Mouse (Mus musculus) CH12F3 (cell line): ENCODE data around the gene Agfg1.

Experiments used
- in situ Hi-C: fragments of 300-500 bp; cut with MboI; formaldehyde crosslinking; loops from 2 replicates; pipeline ENCODE4 v1.14.3; 2020; ENCODE audit warnings: low sequenced_read_pairs

Gene Agfg1

GRCm38 (mm10) chr1:82821846-82822245 lies 17.4 kb upstream of the Agfg1 start:
- in situ Hi-C loops: no loop called here

GRCm38 (mm10) chr1:82824147-82824546 lies 15.1 kb upstream of the Agfg1 start:
- in situ Hi-C loops: no loop called here

- in situ Hi-C loops: no loop called here
These were observed 14.0 kb upstream of the Agfg1 start for GRCm38 (mm10) chr1:82825256-82825655.

- in situ Hi-C loops: no loop called here
These were observed 13.5 kb upstream of the Agfg1 start for GRCm38 (mm10) chr1:82825783-82826182.

- in situ Hi-C loops: no loop called here
These were observed 12.4 kb upstream of the Agfg1 start for GRCm38 (mm10) chr1:82826911-82827310.

GRCm38 (mm10) chr1:82830771-82831170 lies 8.5 kb upstream of the Agfg1 start:
- in situ Hi-C loops: no loop called here

- in situ Hi-C loops: no loop called here
These were observed 7.6 kb upstream of the Agfg1 start for GRCm38 (mm10) chr1:82831547-82832240.

GRCm38 (mm10) chr1:82832495-82833021 lies 6.7 kb upstream of the Agfg1 start:
- in situ Hi-C loops: no loop called here

- in situ Hi-C loops: no loop called here
These were observed 5.8 kb upstream of the Agfg1 start for GRCm38 (mm10) chr1:82833501-82833900.

GRCm38 (mm10) chr1:82834572-82834971 lies 4.7 kb upstream of the Agfg1 start:
- in situ Hi-C loops: no loop called here

GRCm38 (mm10) chr1:82836342-82837217 lies 2.7 kb upstream of the Agfg1 start:
- in situ Hi-C loops: no loop called here

GRCm38 (mm10) chr1:82837579-82837978 lies 1.7 kb upstream of the Agfg1 start:
- in situ Hi-C loops: no loop called here

- in situ Hi-C loops: no loop called here
These were observed 601 bp upstream of the Agfg1 start for GRCm38 (mm10) chr1:82838469-82839295.

GRCm38 (mm10) chr1:82839614-82840421 lies 535 bp downstream of the Agfg1 start:
- in situ Hi-C loops: no loop called here

- in situ Hi-C loops: no loop called here
These were observed 16.4 kb downstream of the Agfg1 start for GRCm38 (mm10) chr1:82855729-82856128.

GRCm38 (mm10) chr1:82858236-82858635 lies 19.0 kb downstream of the Agfg1 start:
- in situ Hi-C loops: no loop called here

GRCm38 (mm10) chr1:82860391-82860790 lies 21.1 kb downstream of the Agfg1 start:
- in situ Hi-C loops: no loop called here

- in situ Hi-C loops: no loop called here
These were observed 30.9 kb downstream of the Agfg1 start for GRCm38 (mm10) chr1:82870202-82870601.

- in situ Hi-C loops: no loop called here
These were observed 39.9 kb downstream of the Agfg1 start for GRCm38 (mm10) chr1:82879172-82879571.

GRCm38 (mm10) chr1:82880196-82880595 lies 40.9 kb downstream of the Agfg1 start:
- in situ Hi-C loops: no loop called here
